Mouse (Mus musculus): ENCODE results near the gene Rom1. TPM values are rescaled to one million over a fixed set of nuclear protein-coding genes. Genes with fewer than 3 reads are reported as not detected.

Rom1 gene
- polyA plus RNA-seq, 1 experiment from 2014 or later = 2.9 TPM

DNA sequence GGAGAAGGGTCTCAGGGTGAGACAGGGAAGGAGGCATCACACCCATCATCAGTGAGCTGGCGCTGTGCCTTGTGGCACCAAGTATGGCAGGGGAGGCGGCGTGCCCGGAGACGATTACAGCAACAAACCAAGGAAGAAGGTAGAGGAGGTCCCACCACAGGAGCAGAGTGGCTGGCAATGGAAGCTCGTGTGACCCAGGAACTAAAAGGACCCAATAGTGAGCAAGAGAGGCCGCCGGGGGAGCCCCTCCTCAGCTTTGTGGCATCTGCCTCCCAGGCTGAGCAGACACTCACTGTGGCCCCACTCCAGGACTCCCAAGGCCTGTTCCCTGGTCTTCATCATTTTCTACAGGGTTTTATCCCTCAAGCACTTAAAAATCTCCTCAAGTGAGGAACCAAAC is 36.6 kb upstream of the Rom1 start:
- Histone ChIP-seq H3K27me3 (replicated peaks; ENCODE audit: control insufficient read depth, insufficient read depth, low read length) (no peaks in the 10 kb centered on the region), H3K9ac (ENCODE audit: low read depth, low read length) (no peak overlapping the region), H3K4me1 (ENCODE audit: control insufficient read depth, insufficient read depth, low read depth, low read length) (peaks cover 12% of the 10 kb centered on the region), H3K9me3 (ENCODE audit: control insufficient read depth, low read length) (no peaks in the 10 kb centered on the region), H3K4me3 (ENCODE audit: low read length) (no peak overlapping the region; the same call in 1 of the 2 replicates), H3K36me3 (ENCODE audit: control insufficient read depth, insufficient read depth, low read length) (peaks cover 42% of the 10 kb centered on the region), H3K27ac (ENCODE audit: low read depth, low read length) (peak overlapping the region; percentile 52; the same call in 1 of the 2 replicates), H3K4me2 (ENCODE audit: low read length) (peak overlapping the region; percentile 49)
- ATAC-seq = no peak
- WGBS = 84% methylated on average over 8 of the region's 8 CpGs

- Histone ChIP-seq H3K4me1 (ENCODE audit: control insufficient read depth, insufficient read depth, low read depth, low read length) (peaks cover 12% of the 10 kb centered on the region), H3K36me3 (ENCODE audit: control insufficient read depth, insufficient read depth, low read length) (peaks cover 42% of the 10 kb centered on the region), H3K4me3 (ENCODE audit: low read length) (no peak overlapping the region), H3K4me2 (ENCODE audit: low read length) (no peak overlapping the region), H3K9me3 (ENCODE audit: control insufficient read depth, low read length) (no peaks in the 10 kb centered on the region), H3K27me3 (replicated peaks; ENCODE audit: control insufficient read depth, insufficient read depth, low read length) (no peaks in the 10 kb centered on the region), H3K27ac (ENCODE audit: low read depth, low read length) (no peak overlapping the region), H3K9ac (ENCODE audit: low read depth, low read length) (no peak overlapping the region)
- ATAC-seq = no peak
- 92% methylated on average over 11 of the region's 11 CpGs for WGBS
These were observed 35.9 kb upstream of the Rom1 start for GRCm38 (mm10) chr19:8965075-8965474.

DNA sequence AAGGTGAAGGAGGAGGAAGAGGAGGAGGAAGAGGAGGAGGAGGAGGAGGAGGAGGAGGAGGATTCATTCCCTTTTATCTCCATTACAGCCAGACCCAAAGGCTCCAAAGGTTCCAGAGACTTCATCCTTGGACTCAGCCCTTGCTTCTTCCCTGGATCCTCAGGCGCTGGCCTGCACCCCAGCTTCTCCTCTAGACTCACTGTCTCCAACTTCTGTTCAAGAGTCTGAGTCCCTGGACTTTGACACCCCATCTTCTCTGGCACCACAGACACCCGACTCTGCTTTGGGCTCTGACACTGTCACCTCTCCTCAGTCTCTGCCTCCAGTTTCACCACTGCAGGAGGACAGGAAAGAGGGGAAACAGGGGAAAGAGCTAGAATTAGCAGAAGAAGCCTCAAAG is 33.1 kb upstream of the Rom1 start:
- WGBS = 98% methylated on average over 2 of the region's 2 CpGs
- ATAC-seq = no peak
- Histone ChIP-seq H3K36me3 (ENCODE audit: control insufficient read depth, insufficient read depth, low read length) (peaks cover 51% of the 10 kb centered on the region), H3K4me2 (ENCODE audit: low read length) (no peak overlapping the region), H3K4me1 (ENCODE audit: control insufficient read depth, insufficient read depth, low read depth, low read length) (peaks cover 2% of the 10 kb centered on the region), H3K9me3 (ENCODE audit: control insufficient read depth, low read length) (no peaks in the 10 kb centered on the region), H3K4me3 (ENCODE audit: low read length) (no peak overlapping the region), H3K9ac (ENCODE audit: low read depth, low read length) (no peak overlapping the region), H3K27me3 (replicated peaks; ENCODE audit: control insufficient read depth, insufficient read depth, low read length) (no peaks in the 10 kb centered on the region), H3K27ac (ENCODE audit: low read depth, low read length) (no peak overlapping the region)

- H3K4me1 ChIP-seq (ENCODE audit: control insufficient read depth, insufficient read depth, low read depth, low read length) = peaks cover 22% of the 10 kb centered on the region
- peak overlapping the region; percentile 69 for H3K4me3 ChIP-seq (ENCODE audit: low read length)
- WGBS = 9% methylated on average over 9 of the region's 9 CpGs
- peak overlapping the region; percentile 68 for H3K4me2 ChIP-seq (ENCODE audit: low read length)
- H3K36me3 ChIP-seq (ENCODE audit: control insufficient read depth, insufficient read depth, low read length) = peaks cover 27% of the 10 kb centered on the region
- H3K9me3 ChIP-seq (ENCODE audit: control insufficient read depth, low read length) = no peaks in the 10 kb centered on the region
- peak overlapping the region; percentile 73 for H3K9ac ChIP-seq (ENCODE audit: low read depth, low read length)
- H3K27me3 ChIP-seq (replicated peaks; ENCODE audit: control insufficient read depth, insufficient read depth, low read length) = no peaks in the 10 kb centered on the region
- peak overlapping the region; percentile 71 for H3K27ac ChIP-seq (ENCODE audit: low read depth, low read length)
- ATAC-seq = no peak
These were observed 25.0 kb upstream of the Rom1 start for GRCm38 (mm10) chr19:8954171-8954570.

GRCm38 (mm10) chr19:8953135-8954039 is 24.2 kb upstream of the Rom1 start, which contains the start of gene Tut1:
Tut1 (plus strand) TSS chr19:8953847.
- Histone ChIP-seq H3K9me3 (ENCODE audit: control insufficient read depth, low read length) (no peaks in the 10 kb centered on the region), H3K27me3 (replicated peaks; ENCODE audit: control insufficient read depth, insufficient read depth, low read length) (no peaks in the 10 kb centered on the region), H3K9ac (ENCODE audit: low read depth, low read length) (peak within 1 kb of the TSS; percentile 73), H3K36me3 (ENCODE audit: control insufficient read depth, insufficient read depth, low read length) (peaks cover 31% of the 10 kb centered on the region), H3K4me2 (ENCODE audit: low read length) (peak within 1 kb of the TSS; percentile 68), H3K4me1 (ENCODE audit: control insufficient read depth, insufficient read depth, low read depth, low read length) (peaks cover 22% of the 10 kb centered on the region), H3K27ac (ENCODE audit: low read depth, low read length) (peak within 1 kb of the TSS; percentile 86), H3K4me3 (ENCODE audit: low read length) (peak within 1 kb of the TSS; percentile 69)
- 2% methylated on average over 46 of the region's 46 CpGs for WGBS
- ATAC-seq = peak; percentile 97

- no peak overlapping the region for H3K4me3 ChIP-seq (ENCODE audit: low read length)
- WGBS = 73% methylated on average over 9 of the region's 9 CpGs
- peak overlapping the region; percentile 86 for H3K27ac ChIP-seq (ENCODE audit: low read depth, low read length)
- no peaks in the 10 kb centered on the region for H3K27me3 ChIP-seq (replicated peaks; ENCODE audit: control insufficient read depth, insufficient read depth, low read length)
- H3K4me1 ChIP-seq (ENCODE audit: control insufficient read depth, insufficient read depth, low read depth, low read length) = peaks cover 22% of the 10 kb centered on the region
- no peaks in the 10 kb centered on the region for H3K9me3 ChIP-seq (ENCODE audit: control insufficient read depth, low read length)
- no peak for ATAC-seq
- no peak overlapping the region for H3K9ac ChIP-seq (ENCODE audit: low read depth, low read length)
- H3K4me2 ChIP-seq (ENCODE audit: low read length) = no peak overlapping the region
- H3K36me3 ChIP-seq (ENCODE audit: control insufficient read depth, insufficient read depth, low read length) = peaks cover 41% of the 10 kb centered on the region
These were observed 23.1 kb upstream of the Rom1 start for GRCm38 (mm10) chr19:8952241-8952640.

- no peak overlapping the region for H3K27ac ChIP-seq (ENCODE audit: low read depth, low read length)
- H3K9ac ChIP-seq (ENCODE audit: low read depth, low read length) = no peak overlapping the region
- no peaks in the 10 kb centered on the region for H3K9me3 ChIP-seq (ENCODE audit: control insufficient read depth, low read length)
- H3K36me3 ChIP-seq (ENCODE audit: control insufficient read depth, insufficient read depth, low read length) = peaks cover 52% of the 10 kb centered on the region
- ATAC-seq = no peak
- H3K4me3 ChIP-seq (ENCODE audit: low read length) = no peak overlapping the region
- no peaks in the 10 kb centered on the region for H3K27me3 ChIP-seq (replicated peaks; ENCODE audit: control insufficient read depth, insufficient read depth, low read length)
- WGBS = 89% methylated on average over 5 of the region's 5 CpGs
- peaks cover 19% of the 10 kb centered on the region for H3K4me1 ChIP-seq (ENCODE audit: control insufficient read depth, insufficient read depth, low read depth, low read length)
- no peak overlapping the region for H3K4me2 ChIP-seq (ENCODE audit: low read length)
These were observed 21.0 kb upstream of the Rom1 start for GRCm38 (mm10) chr19:8950190-8950589.

- H3K27ac ChIP-seq (ENCODE audit: low read depth, low read length) = no peak overlapping the region
- no peak overlapping the region for H3K4me2 ChIP-seq (ENCODE audit: low read length)
- no peaks in the 10 kb centered on the region for H3K27me3 ChIP-seq (replicated peaks; ENCODE audit: control insufficient read depth, insufficient read depth, low read length)
- no peak for ATAC-seq
- peaks cover 55% of the 10 kb centered on the region for H3K36me3 ChIP-seq (ENCODE audit: control insufficient read depth, insufficient read depth, low read length)
- WGBS = 90% methylated on average over 7 of the region's 7 CpGs
- peaks cover 16% of the 10 kb centered on the region for H3K4me1 ChIP-seq (ENCODE audit: control insufficient read depth, insufficient read depth, low read depth, low read length)
- H3K9ac ChIP-seq (ENCODE audit: low read depth, low read length) = no peak overlapping the region
- H3K9me3 ChIP-seq (ENCODE audit: control insufficient read depth, low read length) = no peaks in the 10 kb centered on the region
- no peak overlapping the region for H3K4me3 ChIP-seq (ENCODE audit: low read length)
These were observed 17.8 kb upstream of the Rom1 start for GRCm38 (mm10) chr19:8946929-8947328.

DNA sequence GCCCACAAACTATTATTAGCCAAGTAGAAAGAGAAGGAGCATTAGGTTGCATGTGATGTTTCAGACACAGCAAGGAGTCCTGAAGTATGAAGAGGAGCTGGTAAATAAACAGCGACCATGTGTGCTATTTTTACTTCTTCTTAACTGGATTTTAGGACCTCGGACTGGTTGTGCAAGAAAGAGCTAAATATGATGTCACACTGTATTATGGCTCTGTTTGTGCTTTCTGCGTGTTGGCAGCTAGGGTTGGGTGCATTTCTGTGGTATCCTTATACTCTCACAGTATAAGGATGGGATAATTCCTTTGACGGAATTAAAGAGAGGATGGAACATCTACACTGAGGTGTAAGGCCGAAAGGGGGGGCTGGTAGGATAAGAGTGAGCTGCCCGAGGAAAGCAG is 16.1 kb upstream of the Rom1 start:
- Histone ChIP-seq H3K4me3 (ENCODE audit: low read length) (peak overlapping the region; percentile 13; the same call in 1 of the 2 replicates), H3K27me3 (replicated peaks; ENCODE audit: control insufficient read depth, insufficient read depth, low read length) (no peaks in the 10 kb centered on the region), H3K9ac (ENCODE audit: low read depth, low read length) (no peak overlapping the region; the same call in 1 of the 2 replicates), H3K9me3 (ENCODE audit: control insufficient read depth, low read length) (no peaks in the 10 kb centered on the region), H3K27ac (ENCODE audit: low read depth, low read length) (no peak overlapping the region), H3K4me2 (ENCODE audit: low read length) (peak overlapping the region; percentile 38), H3K4me1 (ENCODE audit: control insufficient read depth, insufficient read depth, low read depth, low read length) (peaks cover 22% of the 10 kb centered on the region), H3K36me3 (ENCODE audit: control insufficient read depth, insufficient read depth, low read length) (peaks cover 41% of the 10 kb centered on the region)
- WGBS = 86% methylated on average over 6 of the region's 6 CpGs
- no peak for ATAC-seq

Data from hindbrain, embryonic 16.5 days (tissue).